Mouse (Mus musculus) spleen, adult 2 months (tissue): ENCODE data around the gene Ust.

ENCODE experiments used
- CTCF ChIP-seq: fragments of 200-500 bp; IDR thresholded peaks from 2 replicates; pipeline ENCODE4 v1.5.1; 2011; ENCODE audit warnings: mild to moderate bottlenecking, inconsistent platforms; ENCODE audit not compliant: insufficient read depth, insufficient read length, insufficient replicate concordance; ENCODE audit errors: extremely low read depth
- POLR2A ChIP-seq: fragments of 200-500 bp; IDR thresholded peaks from 2 replicates; pipeline ENCODE4 v1.6.1; 2011; ENCODE audit warnings: low read depth, low read length, inconsistent platforms

DNA sequence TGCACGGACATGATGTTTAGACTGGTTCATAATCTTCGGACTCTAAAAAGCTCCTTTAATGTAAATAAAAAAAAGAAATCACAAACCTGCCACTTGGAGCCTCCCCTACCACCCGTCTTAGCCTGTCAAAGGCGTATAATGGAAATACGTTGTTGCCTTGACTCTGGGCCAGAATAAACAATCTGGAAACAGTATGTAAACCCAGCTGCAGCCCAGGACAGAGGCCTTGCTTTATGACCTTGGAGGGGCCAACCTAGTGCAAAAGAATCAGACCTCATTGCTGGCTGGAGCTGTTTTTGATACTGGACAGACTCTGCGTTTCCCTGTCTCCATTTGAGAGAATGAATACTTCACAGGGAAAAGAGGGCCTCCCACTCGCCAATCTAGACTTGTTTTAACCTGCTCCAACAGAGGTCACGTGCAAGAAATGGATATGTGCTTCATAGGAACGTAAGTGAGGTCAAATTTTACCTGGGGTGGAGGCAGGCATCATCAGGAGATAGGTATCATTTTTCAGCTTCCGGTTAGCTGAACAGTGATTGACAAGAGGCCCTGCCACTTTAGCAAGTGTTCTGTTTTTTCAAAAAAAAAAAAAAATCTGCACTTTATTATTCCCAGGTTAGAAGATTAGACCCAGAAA lies 305.2 kb downstream of the Ust start:
- TF ChIP-seq CTCF, result no peak
- TF ChIP-seq POLR2A, result no peak
